Mouse (Mus musculus): ENCODE measurements around the gene Ube2f.

DNA sequence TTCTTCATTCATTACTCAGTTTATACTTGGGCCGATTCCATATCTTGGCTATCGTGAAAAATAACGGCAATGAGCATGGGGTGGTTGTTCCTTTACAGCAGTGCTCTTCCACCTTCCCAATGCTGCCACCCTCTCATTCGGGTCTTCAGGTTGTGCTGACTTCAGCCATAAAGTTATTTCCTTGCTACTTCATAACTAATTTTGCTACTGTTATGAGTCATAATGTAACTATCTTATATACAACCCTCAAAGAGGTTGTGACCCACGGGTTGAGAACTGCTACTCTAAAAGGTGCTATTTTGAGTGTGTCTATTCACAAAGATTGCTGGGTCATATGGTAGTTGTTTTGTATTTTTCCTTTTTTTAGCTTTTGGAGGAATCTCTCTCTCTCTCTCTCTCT, 9.7 kb downstream of the Ube2f start:
- TF ChIP-seq ZNF384 (IDR thresholded peaks at IDR 0.05; ENCODE audit: low read depth, low read length) (no peak), HCFC1 (IDR thresholded peaks at IDR 0.05; ENCODE audit: borderline replicate concordance, insufficient read depth, low read length) (no peak), MAFK (IDR thresholded peaks at IDR 0.05; ENCODE audit: insufficient read depth, low read depth, low read length) (no peak), CHD2 (IDR thresholded peaks at IDR 0.05; ENCODE audit: low read depth, low read length) (no peak)
